Mouse (Mus musculus) heart, adult 9 months (tissue): ENCODE results near the gene Armh3.

Experiments used
- DNase-seq, 2 experiments: peaks; one replicate each; pipeline ENCODE4 v3.0.0; 2022; ENCODE audit warnings: low spot score in 2 of 2

Gene Armh3

DNA sequence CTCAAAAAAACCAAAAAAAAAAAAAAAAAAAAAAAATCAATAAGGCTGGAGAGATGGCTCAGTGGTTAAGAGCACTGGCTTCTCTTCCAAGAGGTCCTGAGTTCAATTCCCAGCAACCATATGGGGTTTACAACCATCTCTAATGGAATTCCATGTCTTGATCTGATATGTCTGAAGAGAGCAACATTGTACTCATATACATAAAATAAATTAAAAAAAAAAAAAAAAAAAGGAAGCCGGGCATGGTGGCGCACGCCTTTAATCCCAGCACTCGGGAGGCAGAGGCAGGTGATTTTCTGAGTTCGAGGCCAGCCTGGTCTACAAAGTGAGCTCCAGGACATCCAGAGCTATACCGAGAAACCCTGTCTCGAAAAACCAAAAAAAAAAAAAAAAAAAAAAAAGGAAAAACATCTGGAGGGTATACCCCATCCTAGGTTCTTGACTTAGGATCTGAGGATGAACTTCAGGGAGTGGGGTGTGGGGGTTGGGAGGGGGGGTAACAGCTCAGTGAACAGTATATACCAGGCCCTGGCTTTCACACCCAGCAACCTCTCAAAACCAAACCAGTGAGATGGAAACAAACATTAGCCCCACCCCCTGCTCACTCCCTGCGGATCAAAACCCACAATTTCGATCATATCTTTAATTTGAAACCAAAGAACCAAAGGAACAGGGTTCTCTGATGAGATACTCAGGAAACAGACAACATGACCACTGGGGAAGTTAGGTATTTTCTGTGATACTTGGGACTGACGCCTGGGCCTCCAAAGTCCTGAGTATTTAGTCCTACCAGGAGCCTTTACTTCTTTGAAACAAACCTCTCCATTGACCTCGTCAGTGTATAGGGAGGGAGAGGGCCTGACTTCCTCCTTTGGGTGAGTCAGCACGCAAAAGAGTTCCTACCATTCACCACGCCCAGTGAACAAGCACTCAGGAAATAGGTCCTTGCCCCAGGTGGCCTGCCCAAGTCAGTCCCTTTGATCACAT is 208.1 kb downstream of the Armh3 start:
- DNase-seq: no peak

DNA sequence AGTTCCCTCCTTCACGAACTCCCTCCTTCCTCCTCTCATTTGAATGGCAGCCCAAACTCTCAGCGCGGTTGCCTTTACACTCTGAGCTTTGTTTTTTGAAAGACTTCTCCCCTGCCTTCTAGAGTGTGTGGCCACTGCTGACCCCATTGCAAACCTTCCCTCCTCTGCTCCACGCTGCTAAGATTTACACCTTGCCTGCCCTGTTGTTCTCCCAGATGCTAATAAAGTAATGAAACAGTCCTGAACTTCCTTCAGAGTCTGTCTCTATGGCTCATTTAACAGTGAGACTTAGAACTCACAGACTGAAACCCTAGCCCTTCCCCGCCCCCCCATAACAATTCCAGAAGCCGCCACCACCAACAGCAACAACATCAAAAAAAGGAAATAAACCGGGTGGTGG is 208.9 kb downstream of the Armh3 start:
- DNase-seq: no peak

DNA sequence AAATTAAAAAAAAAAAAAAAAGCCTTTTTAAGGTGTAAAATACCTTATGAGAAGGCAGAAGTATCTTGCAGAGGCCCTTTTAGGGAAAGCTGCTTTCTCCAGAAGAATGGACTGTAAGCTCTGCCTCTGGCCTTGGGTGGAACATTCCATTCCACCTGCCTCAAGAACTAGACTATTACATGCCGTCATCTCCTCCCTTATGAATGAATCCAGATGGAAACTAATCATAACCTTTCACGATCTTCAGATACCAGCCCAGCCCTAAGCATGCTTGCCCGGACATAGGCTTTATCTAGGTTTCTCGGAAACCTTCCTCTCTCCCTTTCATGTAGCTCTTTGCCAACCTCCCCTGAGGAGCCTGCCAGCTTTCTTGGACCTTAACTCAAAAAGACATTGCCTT is 210.0 kb downstream of the Armh3 start:
- DNase-seq: no peak

DNA sequence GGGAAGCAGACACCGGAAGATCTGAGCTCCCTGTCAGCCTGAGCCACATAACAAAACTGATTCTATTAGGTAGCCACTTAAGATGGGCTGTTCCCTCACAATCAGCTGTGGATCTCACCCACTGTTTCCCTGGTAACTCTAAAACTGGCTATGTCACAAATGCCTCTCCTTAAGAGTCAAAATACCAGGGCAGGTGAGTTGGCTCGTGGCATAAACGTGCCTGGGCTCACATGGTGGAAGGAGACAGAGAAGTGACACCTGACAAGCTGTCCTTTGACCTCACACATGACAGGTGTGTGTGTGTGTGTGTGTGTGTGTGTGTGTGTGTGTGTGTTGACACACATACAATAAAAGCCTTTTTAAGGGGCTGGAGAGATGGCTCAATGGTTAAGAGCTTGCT is 210.8 kb downstream of the Armh3 start:
- DNase-seq: no peak

DNA sequence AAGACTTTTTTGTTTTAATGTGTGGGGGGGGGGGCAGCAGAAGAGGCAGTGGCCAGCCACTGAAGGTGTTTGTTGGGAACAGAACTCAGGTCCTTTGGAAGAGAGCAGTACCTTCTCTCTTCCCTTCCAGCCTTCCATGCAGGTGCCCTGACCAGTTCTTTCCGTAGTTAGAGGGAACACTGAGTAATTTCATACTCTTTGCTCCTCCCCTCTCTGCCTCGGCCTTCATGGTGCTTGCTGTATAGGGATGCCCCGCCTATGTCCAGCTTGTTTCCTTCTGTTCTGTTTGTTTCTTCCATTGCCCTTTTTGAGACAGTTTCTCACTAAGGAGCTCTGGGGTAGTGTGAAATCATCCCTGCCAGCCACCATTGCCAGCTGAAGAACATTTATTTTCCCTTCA is 212.8 kb downstream of the Armh3 start:
- DNase-seq: no peak

DNA sequence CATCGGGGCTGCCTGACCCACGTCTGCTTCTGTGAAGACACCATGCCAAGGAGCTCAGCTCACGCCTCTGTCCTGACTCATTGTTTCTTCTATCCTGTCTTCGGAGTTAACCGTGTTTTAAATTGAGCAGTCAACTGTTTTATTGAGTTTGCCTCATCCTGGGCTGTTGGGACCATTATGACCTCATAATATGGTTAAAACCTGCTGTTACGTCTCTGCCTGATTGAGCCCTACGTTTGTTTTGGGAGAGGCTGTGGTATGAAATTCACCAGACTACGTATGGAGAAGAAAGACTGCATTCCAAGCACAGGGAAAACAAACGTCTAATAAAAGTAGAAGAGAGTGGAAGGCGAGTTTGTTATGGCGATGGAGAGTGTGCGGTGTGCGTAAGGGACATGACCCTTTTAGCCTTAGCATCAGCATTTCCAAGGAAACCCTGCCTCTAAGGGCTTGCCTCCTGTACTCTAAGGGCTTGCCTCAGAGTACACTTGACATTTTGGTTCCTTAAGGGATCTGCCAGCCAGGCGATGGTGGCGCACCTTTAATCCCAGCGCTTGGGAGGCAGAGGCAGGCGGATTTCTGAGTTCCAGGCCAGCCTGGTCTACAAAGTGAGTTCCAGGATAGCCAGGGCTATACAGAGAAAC is 214.2 kb downstream of the Armh3 start:
- no peak for DNase-seq

DNA sequence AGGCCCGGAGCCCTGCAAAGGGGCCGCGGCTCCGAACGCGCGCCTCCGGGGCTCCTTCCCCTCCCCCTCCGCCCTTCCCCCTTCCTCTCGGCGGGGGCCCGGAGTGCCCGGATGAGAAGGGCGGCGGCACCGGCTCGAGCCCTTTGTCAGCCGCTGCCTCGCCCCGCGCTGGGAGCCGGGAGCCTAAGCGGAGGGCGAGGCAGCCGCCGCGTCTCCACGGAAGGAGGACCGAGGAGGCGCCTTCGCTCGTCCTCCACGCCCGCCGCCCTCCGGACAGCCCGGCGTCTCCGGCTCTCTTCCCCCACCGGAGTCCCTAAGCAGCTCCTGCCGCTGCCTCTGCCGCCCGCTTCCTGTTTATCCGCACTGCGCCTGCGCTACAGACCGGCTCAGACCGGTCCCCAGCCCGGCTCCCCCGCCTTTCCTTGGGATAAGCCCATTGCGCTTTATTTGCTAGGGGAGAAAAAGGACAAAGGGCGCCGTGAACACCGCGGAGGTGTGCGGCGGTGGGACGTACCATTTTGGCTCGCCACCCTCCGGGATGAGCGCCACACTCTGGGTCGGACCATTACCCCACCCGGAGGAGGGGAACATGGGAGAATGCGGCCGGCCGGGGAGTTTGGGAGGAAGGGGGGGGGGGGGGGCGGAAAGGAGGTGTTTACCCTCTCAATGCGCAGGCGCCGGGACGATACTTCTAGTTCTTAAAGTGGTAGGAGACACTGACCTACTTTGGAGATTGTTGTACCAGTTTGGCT is 214.9 kb downstream of the Armh3 start, which contains the start of gene Mgea5:
Mgea5 (minus strand) TSS at position 657 of the 752 bp plus-strand sequence.
- DNase-seq: peak; percentile 99

DNA sequence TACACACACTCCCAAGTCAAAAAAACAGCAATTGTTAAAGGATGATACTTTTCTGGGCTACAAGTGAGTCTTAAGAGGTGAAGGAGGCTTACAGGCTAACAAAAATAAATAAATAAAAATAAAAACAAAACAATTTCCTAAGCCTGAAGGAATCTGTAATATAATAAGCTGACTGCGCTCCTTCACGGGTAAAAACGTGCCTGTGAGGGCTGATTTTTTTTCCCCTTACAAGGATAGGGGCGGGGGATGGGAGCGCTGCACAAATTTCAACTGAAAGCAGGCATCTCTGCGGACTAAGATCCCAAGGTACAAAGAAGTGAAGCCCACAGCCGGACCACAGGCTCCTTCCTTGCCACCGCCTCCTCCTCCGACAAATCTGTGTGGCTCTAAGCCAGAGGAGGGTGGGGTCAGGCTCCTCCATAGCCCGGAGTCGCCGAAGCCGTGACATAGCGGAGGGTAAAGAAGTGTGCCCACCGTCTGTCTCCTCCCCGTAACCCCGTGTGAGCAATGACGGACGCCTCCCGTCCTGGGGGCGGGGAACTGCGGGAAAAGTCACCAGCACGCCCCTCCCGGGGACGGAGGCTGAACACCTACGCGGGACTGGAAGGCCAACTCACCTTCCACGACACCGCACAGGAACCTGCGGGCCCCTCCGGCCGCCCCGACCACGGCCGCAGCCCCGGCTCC is 215.8 kb downstream of the Armh3 start:
- DNase-seq: peak; percentile 68 to 70

DNA sequence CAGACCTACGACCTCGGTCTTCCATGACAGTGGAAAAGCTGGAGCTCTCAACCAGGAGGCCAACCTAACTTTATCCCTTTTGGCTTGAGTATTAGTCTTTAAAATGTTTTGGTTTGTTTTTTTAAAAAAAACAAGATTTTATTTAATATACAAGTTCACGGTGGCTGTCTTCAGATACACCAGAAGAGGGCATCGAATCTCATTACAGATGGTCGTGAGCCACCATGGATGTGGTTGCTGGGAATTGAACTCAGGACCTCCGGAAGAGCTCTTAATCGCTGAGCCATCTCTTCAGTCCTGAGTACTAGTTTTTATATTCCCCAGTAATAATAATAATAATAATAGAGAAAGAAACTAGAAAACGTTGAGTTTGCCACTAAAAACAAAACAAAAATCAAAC is 216.6 kb downstream of the Armh3 start:
- no peak for DNase-seq

DNA sequence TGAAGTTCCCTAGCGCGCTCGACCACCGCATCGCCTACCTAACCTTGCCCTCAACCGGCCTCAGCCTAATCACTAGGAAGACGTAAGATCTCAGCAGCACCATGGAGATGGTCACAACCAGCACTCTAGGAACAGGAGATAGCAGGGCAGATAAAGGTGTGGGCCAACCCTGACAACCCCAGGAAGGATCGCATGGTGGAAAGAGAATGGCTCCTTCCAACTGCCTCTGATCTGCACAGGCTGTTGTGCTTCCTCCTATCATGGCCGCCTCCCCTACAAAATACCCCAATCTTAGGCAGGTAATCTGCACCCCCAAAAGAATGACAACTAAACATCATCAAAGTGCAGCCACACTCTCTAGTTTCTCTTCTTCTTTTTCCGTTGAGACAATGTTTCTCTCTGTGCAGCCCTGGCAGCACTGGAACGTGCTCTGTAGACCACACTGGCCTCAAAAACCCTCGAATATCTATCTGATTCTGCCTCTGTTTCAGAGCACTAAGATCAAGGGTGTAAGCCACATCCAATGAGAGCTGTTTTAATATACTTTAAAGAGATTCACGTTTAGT is 217.9 kb downstream of the Armh3 start:
- DNase-seq: no peak

DNA sequence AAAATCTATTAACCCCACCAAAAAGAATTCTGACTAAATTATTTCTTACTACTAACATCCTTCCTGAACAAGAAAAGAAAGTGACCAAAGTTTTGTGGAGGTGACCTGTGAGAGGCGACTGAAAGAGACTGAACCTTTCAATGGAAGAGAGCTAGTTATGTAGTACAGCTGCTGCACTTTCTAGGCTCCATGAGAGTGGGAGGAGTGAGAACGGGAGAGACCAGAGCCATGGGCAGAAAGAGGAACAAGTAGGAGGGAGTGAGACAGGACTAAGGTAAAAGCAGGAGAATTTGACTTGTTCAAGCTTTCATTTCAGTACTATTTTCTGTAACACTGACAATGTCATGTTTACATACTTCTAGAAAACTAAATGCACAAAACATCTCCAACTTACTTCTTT is 222.8 kb downstream of the Armh3 start:
- DNase-seq: no peak

DNA sequence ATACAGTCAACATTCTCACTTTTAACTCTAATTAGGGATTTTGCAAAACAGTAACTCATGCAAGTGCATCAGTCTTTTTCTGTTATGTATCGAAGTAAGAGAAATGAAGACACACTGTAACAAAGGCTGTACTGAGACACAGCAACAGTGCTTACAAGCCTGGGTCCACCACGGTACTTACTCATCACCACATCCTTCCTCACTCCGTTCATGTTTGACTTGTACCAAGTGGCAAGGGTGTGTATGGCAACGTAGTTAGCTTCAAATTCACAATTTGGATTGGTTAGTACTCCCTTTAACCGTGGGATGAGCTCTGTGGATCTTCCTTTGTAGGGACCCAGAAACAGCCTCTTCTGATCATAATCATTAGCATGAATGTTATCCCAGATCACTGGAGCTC is 226.8 kb downstream of the Armh3 start:
- DNase-seq: no peak
